Mouse (Mus musculus) small intestine, adult 2 months (tissue): ENCODE results near the gene Trak1.

ENCODE experiments used
- CTCF ChIP-seq: fragments of 200-500 bp; IDR thresholded peaks from 2 replicates; pipeline ENCODE4 v1.5.1; 2012; ENCODE audit warnings: low read depth, mild to moderate bottlenecking, control low read depth, inconsistent platforms, low read length, moderate library complexity, mixed read lengths; ENCODE audit not compliant: insufficient replicate concordance, insufficient read length; ENCODE audit errors: extremely low read depth
- POLR2A ChIP-seq: fragments of 200-500 bp; IDR thresholded peaks from 2 replicates; pipeline ENCODE4 v1.6.1; 2012; ENCODE audit warnings: low read depth, mild to moderate bottlenecking, control low read depth, inconsistent platforms, low read length, moderate library complexity

- TF ChIP-seq POLR2A (no peak), CTCF (no peak)
Observed at GRCm38 (mm10) chr9:121391898-121392297, 94.6 kb downstream of the Trak1 start.
